Mouse (Mus musculus): ENCODE data around the gene Gipc3. TPM values are rescaled to one million over a fixed set of nuclear protein-coding genes. Genes with fewer than 3 reads are reported as not detected.

The Gipc3 gene
- polyA plus RNA-seq, 1 experiment from 2014 or later, result not detected

- ATAC-seq (ENCODE audit: low read depth), result no peak
These were observed 54.5 kb downstream of the Gipc3 start for GRCm38 (mm10) chr10:81288601-81289000.

GRCm38 (mm10) chr10:81287513-81288157, 55.4 kb downstream of the Gipc3 start:
- WGBS (ENCODE audit: insufficient replicate concordance), result 57% methylated on average over 8 of the region's 8 CpGs
- Histone ChIP-seq H3K9me3 (replicated peaks; ENCODE audit: control insufficient read depth, low read length) (no peaks in the 10 kb centered on the region), H3K27ac (ENCODE audit: low read length) (no peak overlapping the region), H3K27me3 (ENCODE audit: control insufficient read depth, insufficient read depth, low read depth, low read length) (peaks cover 28% of the 10 kb centered on the region), H3K4me2 (ENCODE audit: low read depth, low read length) (no peak overlapping the region), H3K4me3 (ENCODE audit: low read depth, low read length) (no peak overlapping the region), H3K9ac (ENCODE audit: low read depth, low read length) (no peak overlapping the region), H3K36me3 (ENCODE audit: control insufficient read depth, insufficient read depth) (no peaks in the 10 kb centered on the region), H3K4me1 (ENCODE audit: control insufficient read depth, low read depth, low read length) (peaks cover 51% of the 10 kb centered on the region)
- ATAC-seq (ENCODE audit: low read depth), result no peak

More at GRCm38 (mm10) chr10:81288601-81289000, 54.5 kb downstream of the Gipc3 start:
- H3K36me3 ChIP-seq (ENCODE audit: control insufficient read depth, insufficient read depth), result no peaks in the 10 kb centered on the region
- peaks cover 54% of the 10 kb centered on the region for H3K4me1 ChIP-seq (ENCODE audit: control insufficient read depth, low read depth, low read length)
- peaks cover 24% of the 10 kb centered on the region for H3K27me3 ChIP-seq (ENCODE audit: control insufficient read depth, insufficient read depth, low read depth, low read length)
- H3K4me3 ChIP-seq (ENCODE audit: low read depth, low read length), result no peak overlapping the region
- no peak overlapping the region for H3K4me2 ChIP-seq (ENCODE audit: low read depth, low read length)
- 27% methylated on average over 6 of the region's 6 CpGs for WGBS (ENCODE audit: insufficient replicate concordance)
- no peak overlapping the region for H3K9ac ChIP-seq (ENCODE audit: low read depth, low read length)
- H3K9me3 ChIP-seq (replicated peaks; ENCODE audit: control insufficient read depth, low read length), result no peaks in the 10 kb centered on the region
- no peak overlapping the region for H3K27ac ChIP-seq (ENCODE audit: low read length)

- Histone ChIP-seq H3K9ac (ENCODE audit: low read depth, low read length) (no peak overlapping the region), H3K9me3 (replicated peaks; ENCODE audit: control insufficient read depth, low read length) (no peaks in the 10 kb centered on the region), H3K4me3 (ENCODE audit: low read depth, low read length) (no peak overlapping the region), H3K4me1 (ENCODE audit: control insufficient read depth, low read depth, low read length) (peaks cover 42% of the 10 kb centered on the region), H3K4me2 (ENCODE audit: low read depth, low read length) (peak overlapping the region; percentile 82; the same call in 1 of the 2 replicates), H3K27ac (ENCODE audit: low read length) (no peak overlapping the region), H3K27me3 (ENCODE audit: control insufficient read depth, insufficient read depth, low read depth, low read length) (peaks cover 28% of the 10 kb centered on the region), H3K36me3 (ENCODE audit: control insufficient read depth, insufficient read depth) (no peaks in the 10 kb centered on the region)
- no peak for ATAC-seq (ENCODE audit: low read depth)
- WGBS (ENCODE audit: insufficient replicate concordance), result 22% methylated on average over 6 of the region's 6 CpGs
These were observed 56.5 kb downstream of the Gipc3 start for GRCm38 (mm10) chr10:81286586-81286985.

GRCm38 (mm10) chr10:81285694-81286450, 57.2 kb downstream of the Gipc3 start:
- 1% methylated on average over 54 of the region's 54 CpGs for WGBS (ENCODE audit: insufficient replicate concordance)

More at GRCm38 (mm10) chr10:81285694-81286450, 57.2 kb downstream of the Gipc3 start:
- Histone ChIP-seq H3K36me3 (ENCODE audit: control insufficient read depth, insufficient read depth) (no peaks in the 10 kb centered on the region), H3K27me3 (ENCODE audit: control insufficient read depth, insufficient read depth, low read depth, low read length) (peaks cover 31% of the 10 kb centered on the region), H3K9ac (ENCODE audit: low read depth, low read length) (peak overlapping the region; percentile 61), H3K4me2 (ENCODE audit: low read depth, low read length) (peak overlapping the region; percentile 82), H3K4me3 (ENCODE audit: low read depth, low read length) (peak overlapping the region; percentile 57), H3K9me3 (replicated peaks; ENCODE audit: control insufficient read depth, low read length) (no peaks in the 10 kb centered on the region), H3K4me1 (ENCODE audit: control insufficient read depth, low read depth, low read length) (peaks cover 37% of the 10 kb centered on the region), H3K27ac (ENCODE audit: low read length) (no peak overlapping the region)
- ATAC-seq (ENCODE audit: low read depth), result peak; percentile 76

Small RNAs within 50 kb of the gene (microRNA-seq; reads per million reads assigned to microRNA genes)
- gene Mir6913, result not detected

Other genes starting within 250 kb of the Gipc3 start
- gene Creb3l3, start 244.4 kb downstream of the Gipc3 start, polyA plus RNA-seq (2015; fragmentation: Nextera tagmentation; extraction: Ambion mirVana), result 39.9 and 45.9 TPM in 2 replicates
- 93.8 and 100 TPM in 2 replicates for gene Map2k2, start 237.4 kb downstream of the Gipc3 start, polyA plus RNA-seq (2015; fragmentation: Nextera tagmentation; extraction: Ambion mirVana)
- gene Zbtb7a, start 208.0 kb downstream of the Gipc3 start, polyA plus RNA-seq (2015; fragmentation: Nextera tagmentation; extraction: Ambion mirVana), result 30.0 and 35.0 TPM in 2 replicates
- gene Pias4, start 175.3 kb downstream of the Gipc3 start, polyA plus RNA-seq (2015; fragmentation: Nextera tagmentation; extraction: Ambion mirVana), result 21.8 and 22.1 TPM in 2 replicates
- 266 and 282 TPM in 2 replicates for gene Eef2, start 166.6 kb downstream of the Gipc3 start, polyA plus RNA-seq (2015; fragmentation: Nextera tagmentation; extraction: Ambion mirVana)
- gene Dapk3, start 160.3 kb downstream of the Gipc3 start, polyA plus RNA-seq (2015; fragmentation: Nextera tagmentation; extraction: Ambion mirVana), result 11.0 and 12.2 TPM in 2 replicates
- gene 4930442H23Rik, start 159.4 kb downstream of the Gipc3 start, polyA plus RNA-seq (2015; fragmentation: Nextera tagmentation; extraction: Ambion mirVana), result not detected in 2 replicates
- 0.05 TPM in 1 of 2 replicates, not detected in the other for gene Nmrk2, start 141.2 kb downstream of the Gipc3 start, polyA plus RNA-seq (2015; fragmentation: Nextera tagmentation; extraction: Ambion mirVana)
- 0.02 and 0.04 TPM in 2 replicates for gene Atcay, start 112.4 kb downstream of the Gipc3 start, polyA plus RNA-seq (2015; fragmentation: Nextera tagmentation; extraction: Ambion mirVana)
- gene Zfr2, start 110.1 kb downstream of the Gipc3 start, polyA plus RNA-seq (2015; fragmentation: Nextera tagmentation; extraction: Ambion mirVana), result 0.59 and 1.1 TPM in 2 replicates
- gene Matk, start 90.3 kb downstream of the Gipc3 start, polyA plus RNA-seq (2015; fragmentation: Nextera tagmentation; extraction: Ambion mirVana), result 1.6 and 1.8 TPM in 2 replicates
- gene Mrpl54, start 76.3 kb downstream of the Gipc3 start, polyA plus RNA-seq (2015; fragmentation: Nextera tagmentation; extraction: Ambion mirVana), result 80.0 and 88.1 TPM in 2 replicates
- 24.2 and 26.3 TPM in 2 replicates for gene Apba3, start 76.3 kb downstream of the Gipc3 start, polyA plus RNA-seq (2015; fragmentation: Nextera tagmentation; extraction: Ambion mirVana)
- gene Tjp3, start 51.7 kb downstream of the Gipc3 start, polyA plus RNA-seq (2015; fragmentation: Nextera tagmentation; extraction: Ambion mirVana), result 0.82 and 1.4 TPM in 2 replicates
- gene Pip5k1c, start 50.3 kb downstream of the Gipc3 start, polyA plus RNA-seq (2015; fragmentation: Nextera tagmentation; extraction: Ambion mirVana), result 13.9 and 14.7 TPM in 2 replicates
- gene Cactin, start 22.2 kb downstream of the Gipc3 start, polyA plus RNA-seq (2015; fragmentation: Nextera tagmentation; extraction: Ambion mirVana), result 18.4 and 18.7 TPM in 2 replicates
- gene Tbxa2r, start 14.5 kb downstream of the Gipc3 start, polyA plus RNA-seq (2015; fragmentation: Nextera tagmentation; extraction: Ambion mirVana), result 4.3 and 4.5 TPM in 2 replicates
- 19.8 and 22.5 TPM in 2 replicates for gene Hmg20b, start 7.2 kb upstream of the Gipc3 start, polyA plus RNA-seq (2015; fragmentation: Nextera tagmentation; extraction: Ambion mirVana)
- 9.2 and 11.9 TPM in 2 replicates for gene Mfsd12, start 14.2 kb upstream of the Gipc3 start, polyA plus RNA-seq (2015; fragmentation: Nextera tagmentation; extraction: Ambion mirVana)
- gene 4930404N11Rik, start 22.6 kb upstream of the Gipc3 start, polyA plus RNA-seq (2015; fragmentation: Nextera tagmentation; extraction: Ambion mirVana), result 1.9 and 2.5 TPM in 2 replicates
- gene Fzr1, start 35.2 kb upstream of the Gipc3 start, polyA plus RNA-seq (2015; fragmentation: Nextera tagmentation; extraction: Ambion mirVana), result 128 and 138 TPM in 2 replicates
- 46.3 and 48.3 TPM in 2 replicates for gene Dohh, start 41.2 kb upstream of the Gipc3 start, polyA plus RNA-seq (2015; fragmentation: Nextera tagmentation; extraction: Ambion mirVana)
- 0.54 and 0.55 TPM in 2 replicates for gene Gm48551, start 41.2 kb upstream of the Gipc3 start, polyA plus RNA-seq (2015; fragmentation: Nextera tagmentation; extraction: Ambion mirVana)
- gene Gm48552, start 45.7 kb upstream of the Gipc3 start, polyA plus RNA-seq (2015; fragmentation: Nextera tagmentation; extraction: Ambion mirVana), result 0.44 and 0.48 TPM in 2 replicates
- 1.7 and 4.1 TPM in 2 replicates for gene Smim24, start 49.8 kb upstream of the Gipc3 start, polyA plus RNA-seq (2015; fragmentation: Nextera tagmentation; extraction: Ambion mirVana)
- 10.2 and 12.0 TPM in 2 replicates for gene Nfic, start 112.4 kb upstream of the Gipc3 start, polyA plus RNA-seq (2015; fragmentation: Nextera tagmentation; extraction: Ambion mirVana)
- gene Celf5, start 139.4 kb upstream of the Gipc3 start, polyA plus RNA-seq (2015; fragmentation: Nextera tagmentation; extraction: Ambion mirVana), result 0.05 TPM in 1 of 2 replicates, not detected in the other
- 39.3 and 47.1 TPM in 2 replicates for gene Ncln, start 153.1 kb upstream of the Gipc3 start, polyA plus RNA-seq (2015; fragmentation: Nextera tagmentation; extraction: Ambion mirVana)
- gene S1pr4, start 156.9 kb upstream of the Gipc3 start, polyA plus RNA-seq (2015; fragmentation: Nextera tagmentation; extraction: Ambion mirVana), result 4.8 and 5.3 TPM in 2 replicates
- 4.3 and 4.4 TPM in 2 replicates for gene Gna15, start 181.0 kb upstream of the Gipc3 start, polyA plus RNA-seq (2015; fragmentation: Nextera tagmentation; extraction: Ambion mirVana)
- gene Gna11, start 201.9 kb upstream of the Gipc3 start, polyA plus RNA-seq (2015; fragmentation: Nextera tagmentation; extraction: Ambion mirVana), result 20.0 and 24.3 TPM in 2 replicates
- 131 and 141 TPM in 2 replicates for gene Aes, start 216.2 kb upstream of the Gipc3 start, polyA plus RNA-seq (2015; fragmentation: Nextera tagmentation; extraction: Ambion mirVana)
- 1.8 and 2.7 TPM in 2 replicates for gene Tle2, start 231.3 kb upstream of the Gipc3 start, polyA plus RNA-seq (2015; fragmentation: Nextera tagmentation; extraction: Ambion mirVana)